Mouse (Mus musculus) neural tube, embryonic 10.5 days (tissue): ENCODE data around the gene Samd4.
A peak's percentile ranks its signal among the peaks of the same experiment; 100 is the strongest.

Experiments
- DNase-seq: peaks from one replicate; pipeline ENCODE4 v3.0.0-alpha.2; 2017; ENCODE audit warnings: low spot score; ENCODE audit errors: extremely low spot score

The Samd4 gene

DNA sequence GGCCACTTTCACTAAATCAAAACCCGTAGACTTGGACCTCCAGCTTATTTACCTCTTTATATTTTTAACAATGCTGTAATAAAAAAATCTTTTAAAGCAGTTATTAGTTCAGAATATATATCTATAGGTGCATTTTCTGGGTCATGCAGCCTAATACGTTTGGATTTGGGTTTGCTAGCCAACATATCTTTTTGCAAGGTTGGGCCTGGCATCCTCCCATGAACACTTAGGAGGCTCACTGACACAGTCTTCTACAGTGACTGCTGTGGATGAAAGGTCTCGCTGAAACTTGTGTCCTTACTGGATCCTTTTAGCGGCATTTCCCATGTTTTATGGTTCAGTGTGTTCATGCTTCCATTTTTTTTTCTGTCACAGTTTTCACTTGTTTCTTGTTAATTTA lies 21.6 kb downstream of the Samd4 start:
- no peak for DNase-seq

- no peak for DNase-seq
These were observed 26.2 kb downstream of the Samd4 start for GRCm38 (mm10) chr14:46908858-46909257.

DNA sequence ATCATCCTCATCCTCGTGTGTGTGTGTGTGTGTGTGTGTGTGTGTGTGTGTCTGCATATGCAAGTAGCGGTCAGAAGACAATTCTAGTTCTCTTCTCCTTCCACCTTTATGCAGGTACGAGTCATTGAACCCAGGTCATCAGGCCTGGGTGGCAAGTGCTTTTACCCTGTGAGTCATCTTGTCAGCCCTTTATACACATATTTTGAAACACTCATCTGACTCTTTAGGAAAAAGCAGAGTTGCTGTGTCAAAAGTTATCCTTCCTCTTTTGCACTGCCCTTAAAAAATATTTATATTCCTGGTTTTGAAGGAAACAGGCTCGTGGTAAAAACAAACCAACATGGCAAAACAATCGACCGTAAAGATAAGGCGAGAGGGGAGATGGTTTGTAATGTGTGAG lies 29.8 kb downstream of the Samd4 start:
- no peak for DNase-seq

DNA sequence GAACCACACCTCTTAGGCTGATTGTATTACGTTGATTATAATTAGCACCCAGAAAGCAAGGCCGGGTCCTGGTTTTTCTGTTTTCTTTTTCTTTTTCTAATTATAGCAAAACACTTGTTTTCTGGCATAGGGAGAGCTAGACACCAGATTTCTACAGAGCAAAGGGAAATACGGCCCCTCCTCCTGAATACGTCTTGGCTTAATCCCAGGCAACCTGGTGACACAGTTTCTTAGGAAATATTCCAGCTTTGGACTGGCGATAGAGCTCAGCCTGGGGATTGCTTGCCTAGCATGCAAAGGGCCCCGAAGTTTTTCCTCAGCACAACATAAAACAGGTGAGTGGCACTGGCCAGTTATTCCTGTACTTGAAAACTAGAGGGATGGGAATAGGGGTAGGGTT lies 31.7 kb downstream of the Samd4 start:
- no peak for DNase-seq

DNA sequence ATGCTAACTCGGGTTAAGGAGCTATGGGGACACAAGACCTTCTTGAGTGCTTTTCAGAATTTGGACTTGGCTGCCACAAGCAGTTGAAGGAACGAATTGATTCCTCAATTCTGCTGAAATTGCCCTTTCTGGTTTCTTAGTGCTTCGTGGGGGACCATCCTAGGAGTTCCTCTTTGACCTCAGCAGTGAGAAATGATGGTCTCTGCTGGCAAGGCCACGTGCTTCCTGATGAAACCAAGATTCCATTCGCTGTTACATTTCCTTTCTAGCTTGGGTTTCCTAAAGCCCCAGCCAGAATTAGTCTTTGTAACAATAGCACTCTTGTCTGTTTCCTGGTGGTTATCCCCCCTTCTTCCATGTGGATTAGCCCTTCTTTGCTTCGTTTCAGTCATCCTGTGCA lies 32.9 kb downstream of the Samd4 start:
- DNase-seq, result no peak

DNA sequence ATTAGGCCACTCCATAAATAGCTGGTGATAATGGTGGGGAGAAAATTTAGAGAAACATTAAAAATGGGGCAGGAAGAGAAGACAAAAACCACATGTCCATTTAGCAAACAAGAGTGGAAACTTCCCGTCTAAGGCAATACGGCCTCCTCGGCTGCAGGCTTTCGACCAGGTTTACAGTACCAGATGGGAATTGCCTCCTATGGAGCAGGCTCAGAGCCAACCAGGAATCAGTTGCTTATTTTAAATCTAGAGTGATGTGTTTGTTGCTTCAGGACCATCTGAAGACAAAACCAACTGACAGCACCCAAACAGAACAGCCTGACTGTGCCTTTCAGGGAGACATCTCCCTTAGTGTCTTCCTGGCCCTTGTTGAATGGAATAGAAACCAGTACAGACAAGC lies 33.9 kb downstream of the Samd4 start:
- DNase-seq, result no peak

- no peak for DNase-seq
These were observed 34.5 kb downstream of the Samd4 start for GRCm38 (mm10) chr14:46917136-46917535.

DNA sequence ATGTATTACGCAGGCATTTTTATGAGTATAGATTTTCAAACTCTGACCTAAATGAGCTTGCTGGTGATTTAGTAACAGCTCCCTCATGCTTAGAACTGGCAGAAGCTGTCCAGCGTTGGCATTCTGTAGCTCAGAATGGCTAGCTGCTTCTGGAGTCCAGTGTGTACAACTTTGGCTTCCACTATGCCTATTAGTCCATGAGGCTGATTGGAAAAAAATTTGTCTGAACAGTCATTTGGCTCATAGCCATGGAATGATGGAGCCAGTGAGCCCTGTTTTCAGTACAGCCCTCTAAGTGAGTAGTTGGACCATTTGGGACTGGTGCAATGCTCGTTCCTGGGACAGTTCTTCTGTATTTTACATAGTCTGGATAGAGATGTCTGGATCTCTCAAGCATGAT lies 34.9 kb downstream of the Samd4 start:
- no peak for DNase-seq

DNA sequence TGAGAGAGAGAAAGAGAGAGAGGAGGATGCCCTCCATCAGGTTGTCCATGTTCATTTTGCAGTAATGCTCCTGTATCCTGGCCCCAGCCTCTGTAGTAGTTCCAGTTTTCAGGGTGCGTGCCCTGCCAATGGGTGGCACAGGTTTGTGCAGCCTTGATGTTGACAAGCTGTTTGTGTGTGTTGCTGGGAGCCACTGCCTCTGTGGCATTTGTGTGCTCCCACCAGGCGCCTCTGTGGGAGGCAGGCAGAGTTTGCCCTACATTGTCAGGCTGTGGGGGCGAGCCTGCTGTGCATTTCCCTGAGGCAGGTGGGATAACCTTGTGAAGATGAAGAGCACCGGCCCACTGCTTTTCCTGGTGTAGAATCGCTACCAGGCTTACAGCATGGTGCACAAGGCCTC lies 37.8 kb downstream of the Samd4 start:
- no peak for DNase-seq

DNA sequence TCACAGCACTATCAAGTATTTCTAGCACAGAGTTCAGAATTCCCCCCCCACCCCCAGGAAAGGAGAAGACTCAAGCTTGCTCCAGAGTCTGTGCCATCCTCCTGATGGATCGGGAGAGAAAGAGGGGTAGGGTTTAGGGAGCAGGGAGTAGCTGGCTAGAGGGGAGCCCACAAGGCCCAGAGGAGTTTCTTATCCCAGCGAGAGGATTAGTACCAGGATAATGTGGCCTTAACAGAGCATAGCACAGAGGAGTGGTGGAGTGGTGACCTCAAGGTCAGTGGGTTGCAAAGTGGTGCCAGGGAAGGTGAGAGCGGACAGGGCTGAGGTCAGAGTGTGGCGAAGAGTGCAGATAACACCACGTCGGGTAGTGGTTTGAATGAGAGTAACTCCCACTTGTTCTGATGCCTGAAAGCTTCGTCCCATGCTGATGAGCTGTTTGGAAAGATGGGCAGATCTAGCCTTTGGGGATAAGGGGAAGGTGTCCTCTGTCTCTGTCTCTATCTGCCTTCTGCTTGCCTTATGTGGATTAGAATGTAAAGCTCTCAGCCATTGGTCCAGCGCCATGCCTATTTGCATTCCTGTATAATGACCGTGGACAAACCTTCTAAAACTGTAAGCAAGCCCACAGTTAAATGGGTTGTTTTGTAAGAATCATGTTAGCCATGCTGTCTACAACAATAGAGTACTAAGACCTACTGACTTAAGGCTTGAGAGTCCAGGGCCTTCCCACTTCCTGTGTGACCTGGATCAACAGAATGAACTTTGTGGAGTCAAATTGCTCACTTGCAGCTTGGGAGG lies 38.7 kb downstream of the Samd4 start:
- DNase-seq, result no peak

GRCm38 (mm10) chr14:46923931-46924330 lies 41.3 kb downstream of the Samd4 start:
- no peak for DNase-seq

GRCm38 (mm10) chr14:46924422-46924821 lies 41.8 kb downstream of the Samd4 start:
- no peak for DNase-seq

- no peak for DNase-seq
These were observed 45.9 kb downstream of the Samd4 start for GRCm38 (mm10) chr14:46928556-46928955.

DNA sequence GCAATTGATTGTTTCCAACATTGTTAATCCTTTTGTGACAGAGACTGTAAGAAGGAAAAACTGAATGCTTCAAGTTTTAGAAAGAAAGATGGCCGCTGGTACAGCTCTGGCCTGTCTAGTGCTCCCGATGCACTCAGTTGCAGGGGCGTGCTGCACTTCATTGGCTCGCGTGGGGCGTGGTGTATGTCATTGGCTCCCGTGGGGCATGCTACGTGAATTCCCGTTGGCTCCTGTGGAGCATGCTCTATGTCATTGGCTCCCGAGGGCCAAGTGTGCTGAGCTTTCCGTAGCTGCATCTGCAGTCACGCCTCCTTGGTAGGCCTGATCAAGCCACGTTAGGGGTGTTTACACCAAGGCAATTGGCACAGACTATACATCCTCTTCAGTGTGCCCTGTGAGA lies 49.5 kb downstream of the Samd4 start:
- no peak for DNase-seq

GRCm38 (mm10) chr14:46932708-46933107 lies 50.1 kb downstream of the Samd4 start:
- no peak for DNase-seq

- no peak for DNase-seq
These were observed 58.4 kb downstream of the Samd4 start for GRCm38 (mm10) chr14:46941077-46941476.

DNA sequence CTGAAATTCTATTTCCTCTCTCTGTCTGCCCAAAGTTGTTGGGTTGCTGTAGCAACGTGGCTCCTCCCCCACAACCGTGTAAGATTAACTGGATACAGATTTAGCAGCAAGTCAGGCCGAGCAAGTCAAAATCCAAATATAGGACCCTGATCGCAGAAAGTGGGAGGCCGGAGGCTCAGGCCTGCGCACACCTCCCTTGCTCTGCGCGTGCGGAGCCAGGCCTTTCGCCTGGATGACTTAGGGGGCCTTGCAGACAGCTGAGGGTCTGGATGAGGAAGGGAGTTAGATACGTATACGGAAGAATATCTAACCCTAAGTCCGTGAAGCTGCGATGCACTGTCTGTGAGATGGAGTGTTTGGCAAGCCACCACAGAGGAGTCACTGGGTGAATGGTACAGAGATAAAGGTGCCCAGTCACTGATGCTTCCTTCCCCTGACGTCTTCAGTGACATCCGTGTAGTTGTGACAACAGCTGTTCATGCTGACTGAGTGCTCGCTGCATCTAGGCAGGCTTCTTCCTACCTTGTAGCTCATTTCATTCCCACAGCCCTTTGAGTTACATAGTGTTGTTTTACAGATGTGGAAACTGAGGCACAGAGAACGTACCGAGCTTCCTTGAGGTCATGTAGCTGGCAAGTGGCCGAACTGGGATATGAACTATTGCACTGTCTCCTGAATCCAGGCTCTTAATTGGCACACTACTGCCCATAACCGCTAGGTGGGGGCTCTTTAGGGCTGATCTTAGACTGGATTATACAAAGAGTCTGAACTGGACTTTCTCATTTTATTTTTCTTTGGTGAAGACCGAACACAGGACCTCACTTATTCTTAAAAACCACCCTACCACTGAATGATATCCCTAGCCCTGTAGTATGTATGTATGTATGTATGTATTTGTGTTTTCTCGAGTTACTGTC lies 59.5 kb downstream of the Samd4 start:
- DNase-seq, result peak; percentile 48

DNA sequence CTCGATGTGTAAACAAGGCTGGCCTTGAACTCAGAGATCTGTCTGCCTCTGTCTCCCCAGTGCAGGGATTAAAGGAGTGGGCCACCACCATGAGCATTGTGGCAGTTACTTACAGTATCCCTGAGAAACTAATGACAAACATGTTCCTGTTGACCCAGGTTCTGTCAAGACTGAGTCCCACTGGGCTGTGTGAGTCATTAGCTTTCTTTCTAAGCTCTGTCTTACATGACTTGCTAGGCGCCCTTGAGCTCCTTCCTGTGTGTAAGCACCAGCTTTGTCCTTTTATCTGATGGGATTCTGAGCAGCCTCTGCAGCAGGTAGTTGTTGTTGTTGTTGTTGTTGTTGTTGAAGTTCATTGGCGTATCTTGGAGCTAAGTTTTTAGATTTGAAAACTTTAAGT lies 61.8 kb downstream of the Samd4 start:
- DNase-seq, result no peak

DNA sequence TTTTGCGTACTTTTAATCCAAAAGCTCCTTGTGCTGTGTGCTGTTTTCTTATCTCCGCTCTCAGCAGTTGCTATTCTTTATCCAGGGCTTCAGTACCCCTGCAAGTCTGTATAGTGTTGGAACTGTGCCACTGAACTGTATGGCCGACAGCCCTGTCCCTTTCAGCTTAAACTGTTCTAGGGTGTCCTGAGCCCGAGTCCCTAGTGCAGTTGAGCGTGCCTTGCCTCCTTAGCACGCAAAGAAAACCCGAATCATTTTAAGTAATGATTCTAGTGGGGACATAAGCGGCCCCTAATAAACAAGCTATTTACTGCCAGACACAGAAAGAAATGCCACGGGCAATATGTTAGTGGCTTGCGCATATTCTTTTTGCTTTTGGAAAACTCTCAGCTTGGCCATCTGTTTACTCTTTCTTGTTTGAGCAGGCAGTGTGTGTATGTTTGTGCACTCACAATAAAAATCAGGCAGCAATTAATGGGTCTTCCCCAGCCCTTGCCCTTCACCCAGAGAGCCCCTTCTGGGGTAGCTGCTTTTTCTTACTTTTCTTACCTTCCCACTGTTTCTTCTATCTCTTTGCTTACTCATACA lies 63.3 kb downstream of the Samd4 start:
- DNase-seq, result no peak

- no peak for DNase-seq
These were observed 65.0 kb downstream of the Samd4 start for GRCm38 (mm10) chr14:46947644-46948043.

- DNase-seq, result no peak
These were observed 68.1 kb downstream of the Samd4 start for GRCm38 (mm10) chr14:46950527-46951384.
